Mouse (Mus musculus) bone marrow, adult 2 months (tissue): ENCODE results near the gene Arid2.

Source experiments
- CTCF ChIP-seq: fragments of 200-500 bp; IDR thresholded peaks from 2 replicates; pipeline ENCODE4 v1.5.1; 2011; ENCODE audit warnings: low read length, control low read depth; ENCODE audit not compliant: control insufficient read depth, insufficient read depth
- POLR2A ChIP-seq: fragments of 200-500 bp; IDR thresholded peaks from 2 replicates; pipeline ENCODE4 v1.6.1; 2011; ENCODE audit warnings: low read depth, mild to moderate bottlenecking, control low read depth, low read length, borderline replicate concordance; ENCODE audit not compliant: control insufficient read depth

DNA sequence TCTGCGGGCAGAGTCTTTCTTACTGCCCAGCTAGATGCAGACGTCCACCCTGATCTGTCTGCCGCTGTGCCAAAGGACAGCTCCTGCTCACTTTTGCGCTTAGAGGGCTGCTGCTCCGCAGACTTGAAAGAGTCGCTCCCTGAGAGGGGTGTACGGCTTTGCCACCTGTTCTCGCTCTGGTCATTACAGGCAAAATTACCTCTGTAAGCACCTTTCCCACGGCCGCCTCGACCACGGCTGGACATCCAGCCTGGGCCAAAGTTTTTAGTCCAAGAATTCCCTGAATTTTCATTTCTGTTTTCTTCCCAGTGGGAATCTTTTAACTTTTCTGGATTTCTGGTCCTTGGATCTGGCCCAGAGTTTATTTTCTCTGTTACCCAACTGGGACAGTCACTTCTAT is 130.8 kb downstream of the Arid2 start:
- TF ChIP-seq POLR2A (no peak), CTCF (no peak)
